Mouse (Mus musculus): Measurements from ENCODE around the gene Znrf1.

Gene Znrf1

GRCm38 (mm10) chr8:111569926-111570325, 34.0 kb downstream of the Znrf1 start:
- DNase-seq (ENCODE audit: low read depth, low spot score), result no peak

- no peak for DNase-seq (ENCODE audit: low read depth, low spot score)
Measured at GRCm38 (mm10) chr8:111570432-111570831, 34.5 kb downstream of the Znrf1 start.

GRCm38 (mm10) chr8:111571661-111572060, 35.8 kb downstream of the Znrf1 start:
- DNase-seq (ENCODE audit: low read depth, low spot score), result no peak

- DNase-seq (ENCODE audit: low read depth, low spot score), result no peak
Measured at GRCm38 (mm10) chr8:111572431-111572830, 36.5 kb downstream of the Znrf1 start.

GRCm38 (mm10) chr8:111573583-111573982, 37.7 kb downstream of the Znrf1 start:
- DNase-seq (ENCODE audit: low read depth, low spot score), result no peak

GRCm38 (mm10) chr8:111574016-111574415, 38.1 kb downstream of the Znrf1 start:
- DNase-seq (ENCODE audit: low read depth, low spot score), result no peak

- DNase-seq (ENCODE audit: low read depth, low spot score), result no peak
Measured at GRCm38 (mm10) chr8:111575492-111575891, 39.6 kb downstream of the Znrf1 start.

- no peak for DNase-seq (ENCODE audit: low read depth, low spot score)
Measured at GRCm38 (mm10) chr8:111576501-111576900, 40.6 kb downstream of the Znrf1 start.

GRCm38 (mm10) chr8:111577880-111578533, 42.1 kb downstream of the Znrf1 start:
- no peak for DNase-seq (ENCODE audit: low read depth, low spot score)

GRCm38 (mm10) chr8:111579318-111579717, 43.4 kb downstream of the Znrf1 start:
- no peak for DNase-seq (ENCODE audit: low read depth, low spot score)

- no peak for DNase-seq (ENCODE audit: low read depth, low spot score)
Measured at GRCm38 (mm10) chr8:111580306-111580705, 44.4 kb downstream of the Znrf1 start.

- DNase-seq (ENCODE audit: low read depth, low spot score), result no peak
Measured at GRCm38 (mm10) chr8:111582386-111582785, 46.5 kb downstream of the Znrf1 start.

GRCm38 (mm10) chr8:111584946-111585345, 49.0 kb downstream of the Znrf1 start:
- DNase-seq (ENCODE audit: low read depth, low spot score), result no peak

GRCm38 (mm10) chr8:111587545-111588094, 51.7 kb downstream of the Znrf1 start:
- no peak for DNase-seq (ENCODE audit: low read depth, low spot score)

GRCm38 (mm10) chr8:111588336-111588735, 52.4 kb downstream of the Znrf1 start:
- DNase-seq (ENCODE audit: low read depth, low spot score), result no peak

- DNase-seq (ENCODE audit: low read depth, low spot score), result no peak
Measured at GRCm38 (mm10) chr8:111590214-111590613, 54.3 kb downstream of the Znrf1 start.

- no peak for DNase-seq (ENCODE audit: low read depth, low spot score)
Measured at GRCm38 (mm10) chr8:111591176-111591575, 55.3 kb downstream of the Znrf1 start.

- no peak for DNase-seq (ENCODE audit: low read depth, low spot score)
Measured at GRCm38 (mm10) chr8:111592390-111592910, 56.6 kb downstream of the Znrf1 start.

GRCm38 (mm10) chr8:111594044-111594840, 58.3 kb downstream of the Znrf1 start:
- DNase-seq (ENCODE audit: low read depth, low spot score), result no peak

- no peak for DNase-seq (ENCODE audit: low read depth, low spot score)
Measured at GRCm38 (mm10) chr8:111594951-111595350, 59.1 kb downstream of the Znrf1 start.

GRCm38 (mm10) chr8:111595712-111596484, 60.0 kb downstream of the Znrf1 start:
- DNase-seq (ENCODE audit: low read depth, low spot score), result no peak

- no peak for DNase-seq (ENCODE audit: low read depth, low spot score)
Measured at GRCm38 (mm10) chr8:111596485-111596821, 60.6 kb downstream of the Znrf1 start.
